Mouse (Mus musculus) thymus, postnatal 14 days (tissue): ENCODE measurements around the gene Dmrtc1a.
"Not testable (repeated sequence)": the region's sequence is repeated elsewhere in the genome, so short reads cannot be mapped to it uniquely, and the experiment has no call there.

Experiments
- DNase-seq: peaks from one replicate; pipeline ENCODE4 v3.0.0; 2021

Dmrtc1a gene

GRCm38 (mm10) chrX:102908587-102908986 lies at the start of gene Dmrtc1a, which contains the start of gene 1700011M02Rik:
Gene Dmrtc1a, minus strand, starts transcription at chrX:102908687.
Gene 1700011M02Rik, plus strand, starts transcription at chrX:102908905.
- not testable (repeated sequence) for DNase-seq

- not testable (repeated sequence) for DNase-seq
These were observed 41.6 kb upstream of the Dmrtc1a start for GRCm38 (mm10) chrX:102950136-102950535.

- no peak for DNase-seq
These were observed 28.3 kb upstream of the Dmrtc1a start for GRCm38 (mm10) chrX:102936743-102937142.

- DNase-seq: no peak
These were observed 25.9 kb upstream of the Dmrtc1a start for GRCm38 (mm10) chrX:102934395-102934764.

GRCm38 (mm10) chrX:102933571-102934394 lies 25.3 kb upstream of the Dmrtc1a start:
- peak; percentile 47 for DNase-seq

- no peak for DNase-seq
These were observed 24.6 kb upstream of the Dmrtc1a start for GRCm38 (mm10) chrX:102932992-102933570.

GRCm38 (mm10) chrX:102928072-102928471 lies 19.6 kb upstream of the Dmrtc1a start, which contains the start of gene 1700018G05Rik:
Gene 1700018G05Rik, plus strand, starts transcription at chrX:102928372.
- DNase-seq: not testable (repeated sequence)

GRCm38 (mm10) chrX:102926707-102927106 lies 18.2 kb upstream of the Dmrtc1a start:
- peak; percentile 12 for DNase-seq

GRCm38 (mm10) chrX:102914823-102915222 lies 6.3 kb upstream of the Dmrtc1a start:
- not testable (repeated sequence) for DNase-seq

- DNase-seq: no peak
These were observed 40.6 kb downstream of the Dmrtc1a start, which contains the start of gene 1700031F05Rik for GRCm38 (mm10) chrX:102867871-102868270. Gene 1700031F05Rik, minus strand, starts transcription at chrX:102867971.

- DNase-seq: not testable (repeated sequence)
These were observed 54.0 kb downstream of the Dmrtc1a start, which contains the start of gene Dmrtc1c2 for GRCm38 (mm10) chrX:102854516-102854915. Gene Dmrtc1c2, minus strand, starts transcription at chrX:102854616.
